In the genomic region with DNA sequence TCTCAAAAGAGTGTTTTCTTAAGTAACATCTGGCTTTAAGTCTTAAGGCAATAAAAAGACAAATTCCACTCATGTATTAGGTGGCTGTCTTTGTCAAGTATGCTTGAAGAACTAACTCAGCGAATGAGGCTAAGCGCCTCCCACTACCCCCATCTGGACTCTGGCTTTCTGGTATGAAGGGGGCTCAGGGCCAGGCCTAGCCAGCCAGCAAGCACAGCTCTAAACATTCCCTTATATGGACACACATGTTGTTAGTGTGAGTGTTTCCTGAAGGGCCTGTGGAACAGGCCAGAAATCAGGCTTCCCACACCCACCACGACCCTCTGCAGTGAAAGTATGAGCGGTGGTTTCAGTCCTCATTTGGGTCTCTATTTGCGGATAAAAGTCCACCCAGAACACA, we compare ENCODE assay signal across 10 mouse cellular contexts. TPM values are rescaled to one million over a fixed set of nuclear protein-coding genes. Genes with fewer than 3 reads are reported as not detected.
DNase-seq lines count a peak whose midpoint lies in the region; ATAC-seq lines count a peak whose summit lies in the region.
"Had no signal": no experiment of that assay in that cellular context is flagged by ENCODE, and none has a peak within 500 bp of the region (broad histone marks: within the 10 kb centered on the region; RNA-seq: fewer than 3 reads in every experiment).

No protein-coding gene starts in this region.

- peaks cover 29% of the 10 kb centered on the region for H3K4me1 ChIP-seq in embryonic facial prominence, embryonic 13.5 days
- peaks cover 36% of the 10 kb centered on the region for H3K4me1 ChIP-seq in intestine, embryonic 15.5 days (replicated peaks)
- H3K4me1 ChIP-seq in midbrain, embryonic 16.5 days (ENCODE audit: control insufficient read depth, insufficient read depth, low read length) = peaks cover 22% of the 10 kb centered on the region

- H3K9ac ChIP-seq in embryonic facial prominence, embryonic 13.5 days = peak overlapping the region; percentile 51; the same call in 1 of the 2 replicates
- no peak overlapping the region for H3K9ac ChIP-seq in intestine, embryonic 15.5 days
- H3K9ac ChIP-seq in midbrain, embryonic 16.5 days (ENCODE audit: low read depth, low read length) = no peak overlapping the region

- H3K27ac ChIP-seq in embryonic facial prominence, embryonic 13.5 days = peak overlapping the region; percentile 90
- peak overlapping the region; percentile 95 for H3K27ac ChIP-seq in intestine, embryonic 15.5 days
- peak overlapping the region; percentile 38; the same call in 1 of the 2 replicates for H3K27ac ChIP-seq in midbrain, embryonic 16.5 days (ENCODE audit: low read length)

- ATAC-seq in embryonic facial prominence, embryonic 13.5 days (ENCODE audit: insufficient number of reproducible peaks, insufficient read depth, low FRiP score, low TSS enrichment, low read depth) = 0 out of 2 replicates have a peak, but pooled peaks have one; percentile 50
- ATAC-seq in intestine, embryonic 15.5 days = peak; percentile 79
- no peak for ATAC-seq in midbrain, embryonic 16.5 days

- no peak overlapping the region for H3K4me2 ChIP-seq in embryonic facial prominence, embryonic 13.5 days
- no peak overlapping the region for H3K4me2 ChIP-seq in intestine, embryonic 15.5 days (replicated peaks)
- H3K4me2 ChIP-seq in midbrain, embryonic 16.5 days (ENCODE audit: low read length) = no peak overlapping the region

- peak; percentile 77 for DNase-seq in kidney, postnatal 10 days
- DNase-seq in kidney, postnatal 36 days = no peak
- DNase-seq in adrenal gland, adult 18-20 months (ENCODE audit: low spot score in 2 of 2) = no peak
- no peak for DNase-seq in right cerebral cortex, postnatal 36 days (ENCODE audit: low spot score in 2 of 2)
- DNase-seq in thymus, adult 18-20 months = no peak

- H3K9me3 ChIP-seq in embryonic facial prominence, embryonic 13.5 days = no peaks in the 10 kb centered on the region
- no peaks in the 10 kb centered on the region for H3K9me3 ChIP-seq in intestine, embryonic 15.5 days
- H3K9me3 ChIP-seq in midbrain, embryonic 16.5 days (replicated peaks; ENCODE audit: control insufficient read depth, low read length, poor library complexity, severe bottlenecking) = no peaks in the 10 kb centered on the region

- 38% methylated on average over 5 of the region's 5 CpGs for WGBS in embryonic facial prominence, embryonic 13.5 days
- 40% methylated on average over 5 of the region's 5 CpGs for WGBS in intestine, embryonic 15.5 days
- WGBS in midbrain, embryonic 16.5 days = 85% methylated on average over 5 of the region's 5 CpGs

- H3K36me3 ChIP-seq in embryonic facial prominence, embryonic 13.5 days = no peaks in the 10 kb centered on the region
- H3K36me3 ChIP-seq in intestine, embryonic 15.5 days = no peaks in the 10 kb centered on the region
- peaks cover 2% of the 10 kb centered on the region; the same call in 1 of the 2 replicates for H3K36me3 ChIP-seq in midbrain, embryonic 16.5 days (ENCODE audit: control insufficient read depth, insufficient read depth, low read length)

- H3K27me3 ChIP-seq in embryonic facial prominence, embryonic 13.5 days = no peaks in the 10 kb centered on the region
- no peaks in the 10 kb centered on the region for H3K27me3 ChIP-seq in intestine, embryonic 15.5 days (replicated peaks)
- H3K27me3 ChIP-seq in midbrain, embryonic 16.5 days (ENCODE audit: control insufficient read depth, insufficient read depth, low read depth, low read length) = no peaks in the 10 kb centered on the region

- H3K4me3 ChIP-seq in embryonic facial prominence, embryonic 13.5 days = no peak overlapping the region
- no peak overlapping the region for H3K4me3 ChIP-seq in intestine, embryonic 15.5 days (replicated peaks)
- no peak overlapping the region for H3K4me3 ChIP-seq in midbrain, embryonic 16.5 days (ENCODE audit: low read depth, low read length)

RNA-seq across cellular contexts. Expression of a gene that starts 21.5 kb away (rescaled TPM):
- 0.11 and 0.15 TPM in 2 replicates for polyA plus RNA-seq in embryonic facial prominence, embryonic 13.5 days (2015; fragmentation: Nextera tagmentation; extraction: Ambion mirVana)
- 0.16 TPM in 1 of 2 replicates, not detected in the other for polyA plus RNA-seq in intestine, embryonic 15.5 days (2015; fragmentation: Nextera tagmentation; extraction: Ambion mirVana)
- polyA plus RNA-seq in midbrain, embryonic 16.5 days (2015; fragmentation: Nextera tagmentation; extraction: Ambion mirVana) = 9.9 and 12.5 TPM in 2 replicates
- total RNA-seq in adrenal gland, adult 18-20 months (2021) = not detected
- polyA plus RNA-seq: large intestine, adult 2 months had no signal

RNA-seq across cellular contexts. Expression of a gene that starts 47.5 kb away (rescaled TPM):
- 1.4 and 2.0 TPM in 2 replicates for polyA plus RNA-seq in embryonic facial prominence, embryonic 13.5 days (2015; fragmentation: Nextera tagmentation; extraction: Ambion mirVana)
- polyA plus RNA-seq in intestine, embryonic 15.5 days (2015; fragmentation: Nextera tagmentation; extraction: Ambion mirVana) = 3.1 and 3.6 TPM in 2 replicates
- polyA plus RNA-seq in midbrain, embryonic 16.5 days (2015; fragmentation: Nextera tagmentation; extraction: Ambion mirVana) = 0.15 and 0.52 TPM in 2 replicates
- not detected for total RNA-seq in adrenal gland, adult 18-20 months (2021)
- total RNA-seq: common myeloid progenitor, adult 5-6 weeks had no signal

Comparison
In these comparisons a context has a peak if more than half of its experiments do, and no peak if none do; other contexts are left out.
1. H3K27ac ChIP-seq: peak in every context shown above with its lines; median percentile 95 in intestine, embryonic 15.5 days; 90 in embryonic facial prominence, embryonic 13.5 days; 38 in midbrain, embryonic 16.5 days.